Mouse (Mus musculus) heart, postnatal 0 days (tissue): ENCODE data around the gene Cyp2j6. TPM values are rescaled to one million over a fixed set of nuclear protein-coding genes. Genes with fewer than 3 reads are reported as not detected.
"Not testable (repeated sequence)": the region's sequence is repeated elsewhere in the genome, so short reads cannot be mapped to it uniquely, and the experiment has no call there.

Source experiments
- ATAC-seq: fragments of 200-750 bp; cut with Nextera tagmentation; 2 replicates; pipeline ENCODE4 v1.8.0; 2017; ENCODE audit warnings: low read depth, moderate number of reproducible peaks, moderate library complexity; ENCODE audit not compliant: insufficient read depth
- DNase-seq: peaks from one replicate; pipeline ENCODE4 v3.0.0-alpha.2; 2016; ENCODE audit warnings: low spot score
- H3K27ac ChIP-seq: fragments of 300-500 bp; sonication (generic); 2 replicates; pipeline ENCODE4 v1.5.1; 2014; ENCODE audit warnings: low read depth, mild to moderate bottlenecking
- H3K27me3 ChIP-seq: fragments of 300-500 bp; sonication (generic); 2 replicates; pipeline ENCODE4 v1.6.1; 2014; ENCODE audit warnings: low read length, mixed read lengths; ENCODE audit not compliant: control insufficient read depth, insufficient read depth
- H3K36me3 ChIP-seq: fragments of 300-500 bp; sonication (generic); replicated peaks from 2 replicates; pipeline ENCODE4 v1.6.1; 2014; ENCODE audit warnings: low read length, mixed read lengths; ENCODE audit not compliant: control insufficient read depth, insufficient read depth
- H3K4me1 ChIP-seq: fragments of 300-500 bp; sonication (generic); 2 replicates; pipeline ENCODE4 v1.6.1; 2014; ENCODE audit warnings: antibody characterized with exemption; ENCODE audit not compliant: control insufficient read depth, insufficient read depth
- H3K4me2 ChIP-seq: fragments of 300-500 bp; sonication (generic); 2 replicates; pipeline ENCODE4 v1.6.1; 2014; ENCODE audit warnings: low read depth, mild to moderate bottlenecking, low read length, moderate library complexity
- H3K4me3 ChIP-seq: fragments of 300-500 bp; sonication (generic); 2 replicates; pipeline ENCODE4 v1.5.1; 2014; ENCODE audit warnings: low read depth, low read length
- H3K9ac ChIP-seq: fragments of 300-500 bp; sonication (generic); replicated peaks from 2 replicates; pipeline ENCODE4 v1.6.1; 2014; ENCODE audit warnings: low read depth, low read length, mixed read lengths
- H3K9me3 ChIP-seq: fragments of 300-500 bp; sonication (generic); replicated peaks from 2 replicates; pipeline ENCODE4 v1.6.1; 2016; ENCODE audit warnings: low read length; ENCODE audit not compliant: control insufficient read depth
- CTCF ChIP-seq: IDR thresholded peaks from 2 replicates; pipeline ENCODE4 v1.5.1; 2016; ENCODE audit warnings: antibody characterized with exemption, control low read depth, low read depth
- EP300 ChIP-seq: IDR thresholded peaks from 2 replicates; pipeline ENCODE4 v1.6.1; 2016; ENCODE audit warnings: antibody characterized with exemption, low read depth
- WGBS: fragments of 180-500 bp; shearing (Covaris S2); extraction: QIAGEN DNeasy Blood & Tissue Kit; methylation state at CpG from one replicate; pipeline ENCODE4 v1.1.7; 2014; 5-methylcytosine and 5-hydroxymethylcytosine counted together
- polyA plus RNA-seq: library from polyadenylated mRNA; unstranded; fragments of >200 nt; fragmentation: Nextera tagmentation; extraction: Ambion mirVana; gene quantifications from 2 replicates; pipeline ENCODE4 v1.2.1, GENCODE M21; 2015
- total RNA-seq: library from RNA; depleted of rRNA; stranded (reverse); fragments of >200 nt; gene quantifications from 2 replicates; pipeline ENCODE4 v1.2.3, GENCODE M21; 2014; ENCODE audit warnings: low replicate concordance; rRNA removed

The Cyp2j6 gene
- total RNA-seq = 2.6 and 5.1 TPM in 2 replicates
- 4.3 and 4.6 TPM in 2 replicates for polyA plus RNA-seq

DNA sequence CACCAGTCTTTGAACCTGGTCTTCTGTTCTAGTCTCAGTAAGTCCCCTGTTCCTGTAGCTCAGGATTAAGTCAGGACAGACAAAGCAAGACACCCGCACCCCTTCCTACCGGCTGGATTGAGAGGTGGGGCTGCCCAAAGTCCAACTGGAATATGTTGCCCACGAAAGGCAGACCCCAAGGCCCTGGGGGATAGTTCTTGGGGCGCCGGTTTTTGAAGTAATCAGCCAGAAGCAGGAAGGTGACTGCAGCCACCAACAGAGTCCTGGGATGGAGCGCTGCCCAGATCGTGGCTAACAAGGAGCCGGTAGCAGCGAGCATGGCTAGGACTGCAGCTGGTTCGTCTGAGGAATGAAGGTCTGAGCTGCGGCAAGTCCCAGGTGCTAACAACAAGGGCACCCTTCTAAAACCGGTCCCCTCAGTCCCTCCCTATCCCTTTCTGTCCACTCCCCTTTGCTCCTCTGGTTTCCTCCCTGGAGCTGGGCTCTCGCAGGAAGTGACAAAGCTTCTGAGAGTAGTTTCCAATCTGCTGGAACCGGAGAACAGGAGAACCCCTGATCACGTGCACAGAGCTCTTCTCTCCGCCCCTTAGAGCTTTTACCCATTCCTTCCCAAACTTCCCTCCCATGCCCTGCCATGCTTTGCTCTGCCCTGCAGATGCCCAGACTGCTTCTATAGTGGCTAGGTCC, at the start of gene Cyp2j6:
Gene Cyp2j6 (minus strand): TSS at position 529 of the 687 bp plus-strand sequence.
- DNase-seq = peak; percentile 83
- H3K36me3 ChIP-seq = no peaks in the 10 kb centered on the region
- WGBS = 1% methylated on average over 16 of the region's 16 CpGs
- peak; percentile 95 for ATAC-seq
- H3K4me1 ChIP-seq = no peaks in the 10 kb centered on the region; the same call in 1 of the 2 replicates
- peak within 1 kb of the TSS; percentile 75 for H3K4me2 ChIP-seq
- H3K9me3 ChIP-seq = no peaks in the 10 kb centered on the region
- H3K27ac ChIP-seq = peak within 1 kb of the TSS; percentile 61; the same call in 1 of the 2 replicates
- no peak for TF ChIP-seq EP300
- peak within 1 kb of the TSS; percentile 67 for H3K9ac ChIP-seq
- H3K27me3 ChIP-seq = no peaks in the 10 kb centered on the region
- H3K4me3 ChIP-seq = peak within 1 kb of the TSS; percentile 75

DNA sequence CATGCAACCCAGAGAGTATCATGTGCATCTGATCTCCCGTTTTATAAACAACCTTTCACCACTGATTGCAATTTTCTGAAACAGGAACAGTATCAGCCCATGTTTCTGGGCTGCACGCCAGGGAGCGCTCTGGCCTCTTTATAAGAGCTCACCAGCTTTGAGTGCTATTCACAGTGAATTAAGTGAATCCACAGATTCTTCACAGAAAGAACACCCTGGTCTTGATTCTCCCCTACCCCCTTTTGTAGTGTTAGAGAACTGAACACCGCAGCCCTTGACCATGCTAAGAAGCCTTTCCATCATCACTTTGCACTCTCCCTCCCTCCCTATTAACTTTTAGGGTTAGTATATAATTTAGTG, 38.3 kb upstream of the Cyp2j6 start:
- peaks cover 8% of the 10 kb centered on the region; the same call in 1 of the 2 replicates for H3K4me1 ChIP-seq
- ATAC-seq (peak; percentile 24; the same call in 1 of the 2 replicates), DNase-seq (peak; percentile 26)
- peak overlapping the region; percentile 55; the same call in 1 of the 2 replicates for H3K9ac ChIP-seq
- H3K4me3 ChIP-seq = peak overlapping the region; percentile 51
- H3K9me3 ChIP-seq = no peaks in the 10 kb centered on the region
- TF ChIP-seq EP300 (no peak), CTCF (peak; percentile 6; the same call in 1 of the 2 replicates)
- H3K27ac ChIP-seq = peak overlapping the region; percentile 61
- no peaks in the 10 kb centered on the region for H3K36me3 ChIP-seq
- 20% methylated on average over 4 of the region's 4 CpGs for WGBS
- H3K27me3 ChIP-seq = no peaks in the 10 kb centered on the region
- peak overlapping the region; percentile 76 for H3K4me2 ChIP-seq

DNA sequence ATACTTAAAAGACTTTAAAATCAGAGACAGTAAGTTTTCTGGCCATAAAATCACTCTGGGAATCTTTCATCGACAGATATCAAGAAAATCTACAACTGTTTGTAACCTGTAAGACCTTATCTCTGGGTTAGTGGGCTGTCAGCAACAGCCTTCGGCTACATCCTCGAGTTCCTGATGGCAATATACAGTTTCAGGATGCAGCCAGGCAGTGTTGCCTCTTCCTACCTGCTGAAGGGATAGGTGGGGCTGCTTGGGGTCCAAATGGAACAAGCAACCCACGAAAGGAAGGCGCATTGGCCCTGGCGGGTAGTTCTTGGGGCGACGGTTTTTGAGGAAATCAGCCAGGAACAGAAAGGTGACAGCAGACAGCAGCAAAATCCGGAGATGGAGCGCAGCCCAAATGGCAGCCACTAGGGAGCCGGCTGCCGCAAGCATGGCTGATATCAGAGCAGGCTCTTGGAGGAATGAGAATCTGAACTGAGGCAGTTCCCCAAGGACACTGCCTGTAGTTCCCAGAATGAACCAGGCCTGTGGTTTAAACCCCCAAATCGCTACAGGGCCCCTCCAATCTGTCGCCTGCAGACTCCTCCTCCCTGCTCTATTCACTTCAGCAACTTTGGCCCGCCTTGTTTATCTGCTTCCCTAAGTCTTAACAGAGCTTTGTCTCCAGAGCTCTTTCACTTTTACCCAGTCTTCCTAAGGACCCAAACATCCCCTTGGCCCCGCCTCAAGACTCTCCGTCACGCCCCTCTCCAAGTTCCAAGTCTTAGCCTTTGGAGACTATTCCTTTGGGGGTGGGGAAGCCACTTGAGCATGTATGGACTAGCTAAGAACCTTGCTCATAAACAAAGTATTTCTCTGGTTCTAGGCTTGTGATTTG, 37.7 kb upstream of the Cyp2j6 start, which contains the start of gene Cyp2j9:
Gene Cyp2j9 (minus strand): TSS at position 668 of the 880 bp plus-strand sequence.
- peak within 1 kb of the TSS; percentile 51 for H3K4me3 ChIP-seq
- no peaks in the 10 kb centered on the region for H3K36me3 ChIP-seq
- DNase-seq = peak; percentile 66
- TF ChIP-seq CTCF (no peak), EP300 (no peak)
- ATAC-seq = peak; percentile 75
- H3K4me1 ChIP-seq = peaks cover 8% of the 10 kb centered on the region; the same call in 1 of the 2 replicates
- peak within 1 kb of the TSS; percentile 55 for H3K9ac ChIP-seq
- peak within 1 kb of the TSS; percentile 61 for H3K27ac ChIP-seq
- WGBS = 3% methylated on average over 18 of the region's 18 CpGs
- peak within 1 kb of the TSS; percentile 76 for H3K4me2 ChIP-seq
- H3K27me3 ChIP-seq = no peaks in the 10 kb centered on the region
- no peaks in the 10 kb centered on the region for H3K9me3 ChIP-seq

DNA sequence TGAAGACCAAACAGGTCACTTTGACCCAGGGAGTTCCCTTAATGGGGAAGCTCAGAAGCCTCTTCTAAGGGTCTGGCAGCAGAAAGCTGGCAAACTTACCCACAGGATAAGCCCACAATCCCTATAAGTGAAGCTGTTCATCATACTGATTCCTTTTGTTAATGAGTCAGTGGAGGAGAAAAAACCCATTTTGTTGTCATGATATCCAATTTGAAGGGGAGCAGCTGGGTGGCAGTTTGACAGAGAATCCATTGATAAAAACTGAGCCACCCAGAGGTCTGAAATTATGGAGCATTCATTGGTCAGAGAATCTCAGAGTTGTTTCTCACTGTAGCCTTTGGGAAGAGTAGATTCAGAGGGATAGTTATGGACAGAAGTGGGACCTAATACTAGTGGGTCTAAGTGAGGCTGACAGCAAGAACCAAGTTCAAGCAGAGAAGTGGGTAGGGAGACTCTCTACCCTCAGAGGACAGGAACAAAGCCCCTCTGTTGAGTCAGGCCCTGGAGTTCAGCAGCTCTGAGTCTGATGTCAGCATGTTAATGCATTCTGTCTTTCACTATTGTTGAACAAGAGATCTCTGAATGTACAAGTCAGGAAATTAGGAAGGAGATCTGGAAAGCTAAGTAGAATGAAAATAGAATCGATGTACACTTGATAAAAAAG, 28.1 kb upstream of the Cyp2j6 start:
- no peak overlapping the region for H3K27ac ChIP-seq

DNA sequence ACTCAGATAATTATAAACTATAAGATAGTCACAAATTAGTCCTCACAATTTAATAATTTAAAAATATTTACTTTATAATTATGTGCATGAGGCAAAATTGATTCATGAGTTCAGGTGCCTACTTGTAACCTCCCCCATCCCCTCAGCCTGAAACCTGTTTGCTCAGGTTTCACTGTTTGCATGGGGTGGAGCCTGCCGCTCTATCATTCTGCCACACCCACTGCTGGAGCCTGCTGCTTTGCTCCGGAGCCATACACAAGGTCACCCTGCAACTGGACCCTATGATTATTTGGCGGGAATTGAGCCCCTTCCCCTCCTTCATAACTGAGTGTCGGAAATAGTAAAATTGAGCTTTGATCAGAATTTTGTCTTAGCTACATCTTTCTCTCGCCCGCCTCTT, 26.9 kb upstream of the Cyp2j6 start:
- H3K4me2 ChIP-seq, H3K9me3 ChIP-seq, H3K4me1 ChIP-seq, H3K27ac ChIP-seq, DNase-seq, H3K27me3 ChIP-seq, ATAC-seq, H3K9ac ChIP-seq, H3K36me3 ChIP-seq, H3K4me3 ChIP-seq: not testable (repeated sequence)
- WGBS = 59% methylated on average over 6 of the region's 6 CpGs

More for the DNA sequence above, 28.1 kb upstream of the Cyp2j6 start:
- no peak for ATAC-seq
- H3K4me1 ChIP-seq = no peaks in the 10 kb centered on the region
- H3K4me2 ChIP-seq = no peak overlapping the region
- H3K9ac ChIP-seq = no peak overlapping the region
- no peaks in the 10 kb centered on the region for H3K27me3 ChIP-seq
- TF ChIP-seq CTCF (no peak), EP300 (no peak)
- H3K36me3 ChIP-seq = no peaks in the 10 kb centered on the region
- no peak overlapping the region for H3K4me3 ChIP-seq
- H3K9me3 ChIP-seq = no peaks in the 10 kb centered on the region
- 59% methylated on average over 1 of the region's 1 CpGs for WGBS
- no peak for DNase-seq
